In genomic region chr17:88440285-88441000, GRCm38 (mm10) we compare ENCODE assay signal across 7 mouse cellular contexts. TPM values are rescaled to one million over a fixed set of nuclear protein-coding genes. Genes with fewer than 3 reads are reported as not detected.
DNase-seq lines count a peak whose midpoint lies in the region; ATAC-seq lines count a peak whose summit lies in the region.

Foxn2 (plus strand) TSS chr17:88440711.

- H3K9ac ChIP-seq in limb, embryonic 11.5 days (ENCODE audit: low read length) = peak within 1 kb of the TSS; percentile 86
- H3K9ac ChIP-seq in midbrain, embryonic 14.5 days (replicated peaks; ENCODE audit: low read length) = peak within 1 kb of the TSS; percentile 75

- peak; percentile 90 for ATAC-seq in limb, embryonic 11.5 days (ENCODE audit: insufficient number of reproducible peaks, low FRiP score, low TSS enrichment, low read depth)
- ATAC-seq in midbrain, embryonic 14.5 days (ENCODE audit: low FRiP score, low TSS enrichment) = peak; percentile 93

- no peaks in the 10 kb centered on the region for H3K27me3 ChIP-seq in embryonic facial prominence, embryonic 10.5 days (replicated peaks; ENCODE audit: low read depth, poor library complexity, severe bottlenecking)
- H3K27me3 ChIP-seq in limb, embryonic 11.5 days (ENCODE audit: control insufficient read depth, insufficient read depth, low read length) = no peaks in the 10 kb centered on the region
- H3K27me3 ChIP-seq in midbrain, embryonic 14.5 days (ENCODE audit: control insufficient read depth, insufficient read depth, low read length) = no peaks in the 10 kb centered on the region

- DNase-seq in adrenal gland, postnatal 10 days = peak; percentile 99
- peak; percentile 98 for DNase-seq in embryonic facial prominence, embryonic 10.5 days (ENCODE audit: low spot score)
- DNase-seq in heart, adult 11 months = peak; percentile 100
- peak; percentile 92 for DNase-seq in kidney, adult 18-20 months
- DNase-seq in limb, embryonic 11.5 days (ENCODE audit: low spot score) = peak; percentile 95
- peak; percentile 97 for DNase-seq in midbrain, embryonic 14.5 days
- DNase-seq in spleen, adult 18-20 months = peak; percentile 97

- H3K27ac ChIP-seq in embryonic facial prominence, embryonic 10.5 days (replicated peaks) = peak within 1 kb of the TSS; percentile 95
- H3K27ac ChIP-seq in limb, embryonic 11.5 days (replicated peaks; ENCODE audit: low read depth, low read length) = peak within 1 kb of the TSS; percentile 81
- H3K27ac ChIP-seq in midbrain, embryonic 14.5 days (replicated peaks; ENCODE audit: low read depth, low read length) = peak within 1 kb of the TSS; percentile 90

- no peaks in the 10 kb centered on the region for H3K9me3 ChIP-seq in embryonic facial prominence, embryonic 10.5 days
- H3K9me3 ChIP-seq in limb, embryonic 11.5 days (ENCODE audit: control insufficient read depth, low read length) = no peaks in the 10 kb centered on the region
- no peaks in the 10 kb centered on the region for H3K9me3 ChIP-seq in midbrain, embryonic 14.5 days (ENCODE audit: control insufficient read depth, low read length)

- H3K4me1 ChIP-seq in embryonic facial prominence, embryonic 10.5 days = peaks cover 8% of the 10 kb centered on the region; the same call in 1 of the 2 replicates
- H3K4me1 ChIP-seq in limb, embryonic 11.5 days (ENCODE audit: control insufficient read depth, insufficient read depth, low read length) = no peaks in the 10 kb centered on the region
- H3K4me1 ChIP-seq in midbrain, embryonic 14.5 days (ENCODE audit: control insufficient read depth, insufficient read depth, low read length) = no peaks in the 10 kb centered on the region

- peak within 1 kb of the TSS; percentile 65 for H3K4me2 ChIP-seq in limb, embryonic 11.5 days (ENCODE audit: low read depth, severe bottlenecking)
- H3K4me2 ChIP-seq in midbrain, embryonic 14.5 days (ENCODE audit: low read length) = peak within 1 kb of the TSS; percentile 86

- under 1% methylated on average over 83 of the region's 93 CpGs for whole genome bisulfite sequencing in embryonic facial prominence, embryonic 10.5 days
- under 1% methylated on average over 68 of the region's 93 CpGs for WGBS in limb, embryonic 11.5 days
- under 1% methylated on average over 75 of the region's 93 CpGs for WGBS in midbrain, embryonic 14.5 days

- H3K4me3 ChIP-seq in embryonic facial prominence, embryonic 10.5 days = peak within 1 kb of the TSS; percentile 91
- H3K4me3 ChIP-seq in limb, embryonic 11.5 days (ENCODE audit: low read depth, low read length) = peak within 1 kb of the TSS; percentile 88
- H3K4me3 ChIP-seq in midbrain, embryonic 14.5 days (replicated peaks; ENCODE audit: low read depth, low read length) = peak within 1 kb of the TSS; percentile 88

- no peaks in the 10 kb centered on the region for H3K36me3 ChIP-seq in embryonic facial prominence, embryonic 10.5 days (replicated peaks)
- H3K36me3 ChIP-seq in limb, embryonic 11.5 days (ENCODE audit: control insufficient read depth, insufficient read depth, low read length) = no peaks in the 10 kb centered on the region
- H3K36me3 ChIP-seq in midbrain, embryonic 14.5 days (ENCODE audit: control insufficient read depth, insufficient read depth, low read length) = no peaks in the 10 kb centered on the region

RNA-seq across cellular contexts. Expression of gene Foxn2, which starts in this region (rescaled TPM):
- total RNA-seq in adrenal gland, postnatal 10 days (2021) = 10 to 100 TPM; 21.8 to 27.0 TPM
- polyA plus RNA-seq in embryonic facial prominence, embryonic 10.5 days (2016; fragmentation: Nextera tagmentation; extraction: Ambion mirVana) = 16.6 and 17.3 TPM in 2 replicates
- 8.5 and 9.8 TPM in 2 replicates for polyA plus RNA-seq in limb, embryonic 11.5 days (2014; fragmentation: Nextera tagmentation; extraction: Ambion mirVana)
- polyA plus RNA-seq in midbrain, embryonic 14.5 days (2014; fragmentation: Nextera tagmentation; extraction: Ambion mirVana) = 7.7 and 9.8 TPM in 2 replicates

Comparison
In these comparisons a context has a peak if more than half of its experiments do, and no peak if none do; other contexts are left out.
1. Peak in every context shown above with its lines: DNase-seq, ATAC-seq, H3K4me3 ChIP-seq and H3K27ac ChIP-seq.